Mouse (Mus musculus) heart, embryonic 13.5 days (tissue): ENCODE measurements at regions not wholly inside any gene's neighbourhood (a gene's known extent, or its start where the extent isn't known, plus 50 kb on each side); places are given as distances from the start of the nearest gene placed in this dataset.
A peak's percentile ranks its signal among the peaks of the same experiment; 100 is the strongest.

Experiments
- ATAC-seq: fragments of 200-750 bp; cut with Nextera tagmentation; 2 replicates; pipeline ENCODE4 v1.8.0; 2017; ENCODE audit warnings: moderate TSS enrichment; ENCODE audit not compliant: insufficient number of reproducible peaks, low FRiP score, low TSS enrichment; ENCODE audit errors: extremely low read depth
- H3K27ac ChIP-seq: fragments of 300-500 bp; sonication (generic); replicated peaks from 2 replicates; pipeline ENCODE4 v1.5.1; 2015; ENCODE audit warnings: moderate library complexity, mild to moderate bottlenecking, inconsistent platforms
- H3K27me3 ChIP-seq: fragments of 300-500 bp; sonication (generic); replicated peaks from 2 replicates; pipeline ENCODE4 v1.6.1; 2015; ENCODE audit warnings: mild to moderate bottlenecking, inconsistent platforms
- H3K36me3 ChIP-seq: fragments of 300-500 bp; sonication (generic); 2 replicates; pipeline ENCODE4 v1.6.1; 2015; ENCODE audit warnings: mild to moderate bottlenecking, inconsistent platforms
- H3K4me1 ChIP-seq: fragments of 300-500 bp; sonication (generic); 2 replicates; pipeline ENCODE4 v1.6.1; 2015; ENCODE audit warnings: inconsistent platforms
- H3K4me2 ChIP-seq: fragments of 300-500 bp; sonication (generic); 2 replicates; pipeline ENCODE4 v1.6.1; 2015; ENCODE audit warnings: inconsistent platforms, mild to moderate bottlenecking, moderate library complexity
- H3K4me3 ChIP-seq: fragments of 300-500 bp; sonication (generic); 2 replicates; pipeline ENCODE4 v1.5.1; 2015; ENCODE audit warnings: moderate library complexity, mild to moderate bottlenecking, inconsistent platforms
- H3K9ac ChIP-seq: fragments of 300-500 bp; sonication (generic); 2 replicates; pipeline ENCODE4 v1.6.1; 2015; ENCODE audit warnings: inconsistent platforms, mild to moderate bottlenecking, moderate library complexity
- H3K9me3 ChIP-seq: fragments of 300-500 bp; sonication (generic); 2 replicates; pipeline ENCODE4 v1.6.1; 2016; ENCODE audit warnings: inconsistent platforms
- WGBS: fragments of 180-500 bp; shearing (Covaris S2); methylation state at CpG from one replicate; pipeline ENCODE4 v1.1.7; 2015; ENCODE audit warnings: mixed read lengths; 5-methylcytosine and 5-hydroxymethylcytosine counted together

GRCm38 (mm10) chr10:61034056-61034455, 55.1 kb upstream of the Pcbd1 start:
- H3K4me2 ChIP-seq = no peak overlapping the region
- H3K9me3 ChIP-seq = no peaks in the 10 kb centered on the region
- no peak overlapping the region for H3K27ac ChIP-seq
- 34% methylated on average over 6 of the region's 6 CpGs for WGBS
- no peak overlapping the region for H3K9ac ChIP-seq
- H3K4me3 ChIP-seq = no peak overlapping the region
- no peaks in the 10 kb centered on the region for H3K4me1 ChIP-seq
- no peaks in the 10 kb centered on the region for H3K36me3 ChIP-seq
- H3K27me3 ChIP-seq = no peaks in the 10 kb centered on the region; the same call in 1 of the 2 replicates
- no peak for ATAC-seq

- H3K9ac ChIP-seq = peak overlapping the region; percentile 7; the same call in 1 of the 2 replicates
- H3K4me3 ChIP-seq = no peak overlapping the region
- no peak for ATAC-seq
- peaks cover 23% of the 10 kb centered on the region for H3K4me1 ChIP-seq
- no peak overlapping the region for H3K4me2 ChIP-seq
- H3K27me3 ChIP-seq = 0 out of 2 replicates have a peak, but pooled peaks cover 3% of the 10 kb centered on the region
- H3K9me3 ChIP-seq = no peaks in the 10 kb centered on the region
- H3K27ac ChIP-seq = no peak overlapping the region
- WGBS = 70% methylated on average over 5 of the region's 5 CpGs
- H3K36me3 ChIP-seq = no peaks in the 10 kb centered on the region
Observed at GRCm38 (mm10) chr10:61028598-61028997, 60.5 kb upstream of the Pcbd1 start.

GRCm38 (mm10) chr10:61027215-61027614, 61.9 kb upstream of the Pcbd1 start:
- Histone ChIP-seq H3K4me2 (no peak overlapping the region), H3K4me1 (peaks cover 23% of the 10 kb centered on the region), H3K27ac (peak overlapping the region; percentile 29), H3K27me3 (peaks cover 7% of the 10 kb centered on the region; the same call in 1 of the 2 replicates), H3K9ac (no peak overlapping the region), H3K4me3 (no peak overlapping the region), H3K9me3 (no peaks in the 10 kb centered on the region), H3K36me3 (no peaks in the 10 kb centered on the region)
- WGBS = 46% methylated on average over 6 of the region's 6 CpGs
- no peak for ATAC-seq

GRCm38 (mm10) chr10:61025061-61025460, 64.1 kb upstream of the Pcbd1 start:
- H3K9me3 ChIP-seq = no peaks in the 10 kb centered on the region
- H3K36me3 ChIP-seq = no peaks in the 10 kb centered on the region
- no peak overlapping the region for H3K4me3 ChIP-seq
- H3K27ac ChIP-seq = no peak overlapping the region
- no peak for ATAC-seq
- 56% methylated on average over 4 of the region's 4 CpGs for WGBS
- no peak overlapping the region for H3K9ac ChIP-seq
- H3K4me1 ChIP-seq = peaks cover 23% of the 10 kb centered on the region
- H3K4me2 ChIP-seq = no peak overlapping the region
- peaks cover 12% of the 10 kb centered on the region; the same call in 1 of the 2 replicates for H3K27me3 ChIP-seq

- Histone ChIP-seq H3K27me3 (peaks cover 12% of the 10 kb centered on the region; the same call in 1 of the 2 replicates), H3K9ac (no peak overlapping the region), H3K4me1 (peaks cover 23% of the 10 kb centered on the region), H3K27ac (no peak overlapping the region), H3K9me3 (no peaks in the 10 kb centered on the region), H3K4me3 (no peak overlapping the region), H3K36me3 (no peaks in the 10 kb centered on the region), H3K4me2 (no peak overlapping the region)
- WGBS = 46% methylated on average over 3 of the region's 3 CpGs
- ATAC-seq = no peak
Observed at GRCm38 (mm10) chr10:61024166-61024565, 65.0 kb upstream of the Pcbd1 start.

GRCm38 (mm10) chr10:61023431-61023830, 65.7 kb upstream of the Pcbd1 start:
- Histone ChIP-seq H3K27ac (no peak overlapping the region), H3K9me3 (no peaks in the 10 kb centered on the region), H3K36me3 (no peaks in the 10 kb centered on the region), H3K4me2 (no peak overlapping the region), H3K27me3 (peaks cover 12% of the 10 kb centered on the region; the same call in 1 of the 2 replicates), H3K9ac (no peak overlapping the region), H3K4me1 (peaks cover 17% of the 10 kb centered on the region), H3K4me3 (no peak overlapping the region)
- 22% methylated on average over 7 of the region's 7 CpGs for WGBS
- no peak for ATAC-seq

GRCm38 (mm10) chr10:61019566-61019965, 69.6 kb upstream of the Pcbd1 start:
- WGBS = 14% methylated on average over 2 of the region's 2 CpGs
- no peak overlapping the region for H3K9ac ChIP-seq
- H3K27me3 ChIP-seq = peaks cover 16% of the 10 kb centered on the region; the same call in 1 of the 2 replicates
- H3K4me3 ChIP-seq = no peak overlapping the region
- H3K4me1 ChIP-seq = no peaks in the 10 kb centered on the region
- H3K4me2 ChIP-seq = no peak overlapping the region
- no peaks in the 10 kb centered on the region for H3K9me3 ChIP-seq
- no peak overlapping the region for H3K27ac ChIP-seq
- ATAC-seq = no peak
- no peaks in the 10 kb centered on the region for H3K36me3 ChIP-seq

GRCm38 (mm10) chr10:61012199-61012695, 76.9 kb upstream of the Pcbd1 start:
- no peaks in the 10 kb centered on the region for H3K9me3 ChIP-seq
- H3K4me2 ChIP-seq = no peak overlapping the region
- WGBS = 96% methylated on average over 1 of the region's 1 CpGs
- H3K4me1 ChIP-seq = no peaks in the 10 kb centered on the region
- H3K27me3 ChIP-seq = 0 out of 2 replicates have a peak, but pooled peaks cover 4% of the 10 kb centered on the region
- no peak for ATAC-seq
- H3K4me3 ChIP-seq = no peak overlapping the region
- no peak overlapping the region for H3K27ac ChIP-seq
- no peak overlapping the region for H3K9ac ChIP-seq
- no peaks in the 10 kb centered on the region for H3K36me3 ChIP-seq

- Histone ChIP-seq H3K36me3 (no peaks in the 10 kb centered on the region), H3K4me1 (no peaks in the 10 kb centered on the region), H3K27me3 (0 out of 2 replicates have a peak, but pooled peaks cover 3% of the 10 kb centered on the region), H3K27ac (no peak overlapping the region), H3K9ac (no peak overlapping the region), H3K4me3 (no peak overlapping the region), H3K4me2 (no peak overlapping the region), H3K9me3 (no peaks in the 10 kb centered on the region)
- WGBS = 58% methylated on average over 4 of the region's 4 CpGs
- ATAC-seq = no peak
Observed at GRCm38 (mm10) chr10:61010697-61011096, 78.4 kb upstream of the Pcbd1 start.

- Histone ChIP-seq H3K9ac (no peak overlapping the region), H3K27ac (no peak overlapping the region), H3K36me3 (no peaks in the 10 kb centered on the region), H3K9me3 (no peaks in the 10 kb centered on the region), H3K4me3 (no peak overlapping the region), H3K27me3 (0 out of 2 replicates have a peak, but pooled peaks cover 3% of the 10 kb centered on the region), H3K4me1 (peaks cover 2% of the 10 kb centered on the region), H3K4me2 (no peak overlapping the region)
- ATAC-seq = no peak
- WGBS = 73% methylated on average over 3 of the region's 3 CpGs
Observed at GRCm38 (mm10) chr10:61007403-61007802, 81.7 kb upstream of the Pcbd1 start.

GRCm38 (mm10) chr10:61001745-61002160, 87.4 kb upstream of the Pcbd1 start:
- 68% methylated on average over 22 of the region's 22 CpGs for WGBS
- peak overlapping the region; percentile 16; the same call in 1 of the 2 replicates for H3K4me2 ChIP-seq

GRCm38 (mm10) chr10:60997393-60997792, 91.7 kb upstream of the Pcbd1 start:
- Histone ChIP-seq H3K27ac (no peak overlapping the region), H3K4me2 (no peak overlapping the region), H3K9ac (no peak overlapping the region), H3K4me3 (no peak overlapping the region), H3K27me3 (no peaks in the 10 kb centered on the region), H3K36me3 (no peaks in the 10 kb centered on the region), H3K9me3 (peaks cover 16% of the 10 kb centered on the region), H3K4me1 (peaks cover 10% of the 10 kb centered on the region)
- ATAC-seq = no peak
- WGBS = 58% methylated on average over 9 of the region's 9 CpGs

More at GRCm38 (mm10) chr10:61001745-61002160, 87.4 kb upstream of the Pcbd1 start:
- Histone ChIP-seq H3K4me3 (no peak overlapping the region), H3K9ac (no peak overlapping the region), H3K4me1 (peaks cover 13% of the 10 kb centered on the region), H3K36me3 (no peaks in the 10 kb centered on the region), H3K27ac (peak overlapping the region; percentile 79), H3K27me3 (0 out of 2 replicates have a peak, but pooled peaks cover 3% of the 10 kb centered on the region), H3K9me3 (peaks cover 6% of the 10 kb centered on the region; the same call in 1 of the 2 replicates)
- no peak for ATAC-seq
